Mouse (Mus musculus) spleen, adult 2 months (tissue): ENCODE data around the gene Tap2.

Source experiments
- CTCF ChIP-seq: fragments of 200-500 bp; IDR thresholded peaks from 2 replicates; pipeline ENCODE4 v1.5.1; 2011; ENCODE audit warnings: mild to moderate bottlenecking, inconsistent platforms; ENCODE audit not compliant: insufficient read depth, insufficient read length, insufficient replicate concordance; ENCODE audit errors: extremely low read depth
- POLR2A ChIP-seq: fragments of 200-500 bp; IDR thresholded peaks from 2 replicates; pipeline ENCODE4 v1.6.1; 2011; ENCODE audit warnings: low read depth, low read length, inconsistent platforms

DNA sequence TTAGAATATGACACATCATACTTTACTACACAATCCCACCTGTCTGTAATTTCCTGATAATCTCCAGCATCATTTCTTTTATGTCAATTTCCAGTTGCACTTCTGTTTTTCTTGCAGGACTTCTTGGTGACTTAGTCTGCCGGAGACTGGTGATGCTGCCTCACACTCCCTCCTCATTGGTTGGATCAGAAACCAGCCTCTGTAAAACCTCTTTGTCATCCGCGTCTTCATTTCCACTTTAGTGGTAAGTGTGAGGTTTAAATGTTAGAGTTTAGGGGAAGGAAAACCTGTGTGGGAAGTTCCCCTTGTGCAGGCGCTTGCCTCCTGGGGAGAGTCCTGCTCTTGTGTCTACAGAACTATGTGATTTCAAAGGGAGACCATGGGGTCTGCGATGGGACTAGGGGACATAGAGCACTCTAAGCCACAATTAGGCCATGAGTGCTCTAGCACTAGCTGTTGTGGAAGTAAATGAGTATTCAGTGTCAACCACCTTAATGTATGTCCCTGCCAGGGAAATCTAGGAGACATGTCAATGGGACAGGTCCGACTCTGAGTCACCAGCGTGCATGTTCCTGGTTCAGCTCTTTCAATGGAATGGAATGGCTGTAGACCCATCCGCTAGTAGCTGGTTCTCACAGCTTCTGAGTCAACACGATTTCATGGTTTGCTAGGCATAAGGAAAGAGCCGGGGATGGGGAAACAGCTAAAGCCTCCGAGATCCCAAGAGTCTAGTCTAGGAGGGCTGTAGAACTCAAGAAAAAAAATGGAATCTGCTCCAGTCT lies 54.5 kb downstream of the Tap2 start, which contains the start of gene H2-Ab1:
- TF ChIP-seq POLR2A (no peak), CTCF (no peak)
